Mouse (Mus musculus) neutrophil, adult 65 days (primary cell): Measurements from ENCODE around the gene Ino80d. TPM values are rescaled to one million over a fixed set of nuclear protein-coding genes. Genes with fewer than 3 reads are reported as not detected.

Experiments used
- total RNA-seq: library from RNA; stranded (reverse); gene quantifications from 2 replicates; pipeline ENCODE4 v1.2.4, GENCODE M21; 2023

Ino80d gene
- total RNA-seq = 51.2 and 65.7 TPM in 2 replicates

DNA sequence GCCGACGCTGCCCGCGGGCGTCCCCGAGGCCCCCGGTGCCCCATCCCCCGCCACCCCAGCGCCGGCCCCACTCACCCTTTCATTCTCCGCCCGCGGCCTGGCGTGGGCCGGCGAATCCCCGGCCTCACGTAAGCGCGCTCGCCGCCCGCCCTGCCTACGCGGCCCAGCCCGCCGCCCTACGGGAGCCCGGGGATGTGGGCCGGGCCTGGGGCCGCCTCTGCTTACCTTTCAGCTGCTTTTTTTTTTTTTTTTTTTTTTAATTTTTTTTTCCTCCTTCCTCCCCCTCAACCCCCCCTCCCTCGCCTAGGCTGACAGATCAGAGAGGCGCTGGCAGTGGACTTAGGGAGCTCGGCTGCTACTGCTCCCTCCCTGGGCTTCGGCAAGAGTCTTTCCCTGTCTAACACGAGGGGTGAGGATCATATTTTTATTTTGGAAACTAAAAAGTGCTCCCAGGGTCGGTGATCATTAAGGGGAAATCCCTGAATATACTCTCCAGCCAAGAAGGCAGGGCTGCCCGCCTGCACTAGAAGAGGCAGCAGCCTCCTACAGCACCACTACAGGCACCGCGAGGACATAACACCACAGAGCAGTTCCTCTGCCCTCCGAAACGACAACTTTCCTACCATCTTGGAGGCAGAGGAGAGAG, at the start of gene Ino80d:
Gene Ino80d (minus strand): TSS at position 532 of the 646 bp plus-strand sequence.

Other genes starting within 250 kb of the Ino80d start
- gene Eef1b2, start 62.2 kb upstream of the Ino80d start, total RNA-seq = 302 and 359 TPM in 2 replicates
- 50.9 and 59.3 TPM in 2 replicates for gene Ndufs1, start 62.2 kb upstream of the Ino80d start, total RNA-seq
- gene Gpr1, start 99.9 kb upstream of the Ino80d start, total RNA-seq = not detected in 2 replicates
- gene Zdbf2, start 158.6 kb upstream of the Ino80d start, total RNA-seq = not detected in 2 replicates